Mouse (Mus musculus) layer of hippocampus, postnatal 36 days (tissue): ENCODE results near the gene Tulp2. TPM values are rescaled to one million over a fixed set of nuclear protein-coding genes. Genes with fewer than 3 reads are reported as not detected.
A peak's percentile ranks its signal among the peaks of the same experiment; 100 is the strongest.
"Not testable (repeated sequence)": the region's sequence is repeated elsewhere in the genome, so short reads cannot be mapped to it uniquely, and the experiment has no call there.

Experiments
- DNase-seq, 2 experiments: peaks; one replicate each; pipeline ENCODE4 v3.0.0; 2022
- total RNA-seq, 2 experiments: library from RNA; stranded (reverse); gene quantifications; 2 replicates each; pipeline ENCODE4 v1.2.3; 2021

Gene Tulp2
- total RNA-seq, 2 experiments from 2014 or later = not detected

DNA sequence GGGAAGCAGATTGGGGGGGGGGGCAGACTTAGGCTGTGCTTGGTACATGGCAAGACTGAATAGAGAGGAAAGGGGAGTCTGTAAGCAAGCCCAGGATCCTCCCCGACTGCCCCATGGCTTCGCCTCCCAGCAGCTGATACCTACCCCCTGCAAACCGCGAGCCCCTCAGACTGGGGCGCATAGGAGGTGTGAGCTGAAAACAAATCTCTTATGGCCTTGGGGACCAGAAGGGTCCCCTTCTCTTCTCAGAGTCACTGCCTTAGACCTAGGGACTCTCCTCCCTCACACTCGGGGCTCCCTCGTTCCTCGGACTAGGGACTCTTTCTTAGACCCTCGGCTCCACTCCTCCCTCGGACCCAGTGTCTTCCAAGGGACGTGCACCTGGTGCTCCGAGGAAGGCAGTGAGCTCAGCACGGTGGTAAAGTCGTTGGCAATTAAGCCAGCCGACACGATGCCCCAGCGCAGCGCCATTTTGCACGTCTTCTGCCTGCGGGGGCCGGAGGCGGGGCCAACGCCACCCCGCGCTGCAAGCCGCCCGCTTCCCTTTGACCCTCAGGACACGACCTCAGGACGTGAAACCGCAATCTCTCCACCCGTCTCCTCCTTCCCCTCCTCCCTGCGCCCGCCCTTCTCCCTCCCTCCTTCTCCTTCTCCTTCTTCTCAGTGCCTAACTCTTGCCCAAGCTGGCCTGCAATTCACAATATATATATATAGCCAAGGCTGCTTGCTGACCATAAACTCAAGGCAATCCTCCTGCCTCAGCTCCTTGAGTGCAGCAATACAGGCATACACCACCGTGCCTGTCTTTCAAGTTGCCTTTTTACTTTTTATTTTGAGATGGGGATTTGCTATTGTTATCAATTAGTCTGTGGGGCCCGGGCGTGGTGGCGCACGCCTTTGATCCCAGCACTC is 6.9 kb downstream of the Tulp2 start, which contains the start of gene Dhdh:
Gene Dhdh, minus strand, starts transcription at position 513 of the 912 bp plus-strand sequence.
- DNase-seq = peak; percentile 32 to 35

DNA sequence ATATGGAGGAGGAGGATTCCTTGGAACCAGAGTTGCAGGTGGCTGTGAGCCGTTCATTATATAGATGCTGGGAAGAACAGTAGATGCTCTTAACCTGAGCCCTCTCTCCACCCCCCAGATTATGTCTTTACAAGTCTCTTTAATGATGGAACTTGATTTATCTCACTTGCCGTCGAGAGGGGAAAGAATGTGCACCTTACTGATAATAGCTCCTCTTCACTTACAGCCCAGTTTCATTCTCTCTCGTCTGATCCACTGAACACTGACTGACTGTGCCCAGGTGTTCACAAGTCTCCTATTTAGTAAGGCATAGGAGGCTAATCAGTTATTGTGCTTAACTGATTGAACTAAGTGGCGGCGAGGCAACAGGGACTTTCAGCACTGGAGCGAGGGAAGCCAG is 7.9 kb downstream of the Tulp2 start:
- no peak for DNase-seq

DNA sequence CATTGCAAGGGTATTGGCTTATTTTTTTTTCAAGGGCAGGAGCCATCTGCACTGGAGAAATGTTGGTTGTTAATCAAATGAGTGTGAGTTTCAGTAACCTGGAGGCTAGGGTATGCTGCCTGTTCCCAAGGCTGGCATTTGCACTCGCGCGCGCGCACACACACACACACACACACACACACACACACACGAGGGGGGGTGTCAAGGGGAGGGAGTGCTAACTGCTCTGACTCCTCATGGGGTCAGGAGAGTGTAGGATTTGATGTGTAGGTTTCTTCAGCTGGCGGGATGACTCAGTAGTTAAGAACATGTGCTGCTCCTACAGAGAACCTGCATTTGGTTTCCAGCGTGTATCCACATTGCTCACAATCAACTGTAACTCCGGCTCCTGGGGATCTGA is 9.1 kb downstream of the Tulp2 start:
- DNase-seq = no peak

DNA sequence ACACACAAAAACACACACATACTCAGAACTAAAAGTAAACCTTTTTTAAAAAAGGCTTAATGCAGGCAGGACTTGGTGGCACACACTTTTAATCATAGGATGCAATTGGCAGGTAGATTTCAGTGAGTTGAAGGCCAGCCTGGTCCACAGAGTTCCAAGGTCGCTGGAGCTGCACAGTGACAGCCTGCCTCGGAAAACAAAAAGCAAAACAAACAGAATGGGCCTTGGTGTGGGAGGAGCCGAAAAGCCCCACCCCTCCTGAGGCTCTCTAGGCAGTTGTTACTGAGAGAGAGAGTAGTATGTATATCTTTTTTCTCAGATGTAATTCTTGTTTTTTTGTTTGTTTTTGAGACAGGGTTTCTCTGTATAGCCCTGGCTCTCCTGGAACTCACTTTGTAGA is 9.6 kb downstream of the Tulp2 start:
- DNase-seq = no peak

DNA sequence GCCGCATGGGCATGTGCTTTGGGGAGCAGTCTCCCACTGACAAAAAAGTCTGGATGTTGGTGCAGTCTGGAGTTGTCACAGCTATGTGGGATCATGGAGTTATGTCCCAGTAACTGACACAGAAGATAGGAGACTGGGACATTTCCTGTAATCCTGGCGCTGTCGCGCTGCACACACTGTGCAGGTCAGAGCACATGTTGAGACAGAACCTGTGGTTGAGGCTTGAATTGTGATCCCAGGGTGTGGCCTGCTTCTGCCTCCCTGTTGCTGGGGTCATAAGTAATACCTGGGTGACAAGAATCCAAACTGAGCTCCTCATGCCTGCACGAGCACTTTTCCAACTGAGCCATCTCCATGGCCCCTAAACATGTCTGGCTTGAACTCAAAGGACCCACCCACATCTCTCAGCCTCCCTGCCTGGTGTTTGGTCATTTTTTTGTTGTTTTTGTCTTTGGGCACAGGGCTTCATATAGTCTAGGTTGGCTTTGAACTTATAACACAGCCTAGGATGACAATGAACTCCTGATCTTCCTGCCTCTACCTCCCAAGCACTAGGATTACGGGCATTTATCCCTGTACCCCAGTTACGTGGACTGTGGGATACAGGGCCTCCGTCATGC is 10.7 kb downstream of the Tulp2 start:
- DNase-seq = no peak

DNA sequence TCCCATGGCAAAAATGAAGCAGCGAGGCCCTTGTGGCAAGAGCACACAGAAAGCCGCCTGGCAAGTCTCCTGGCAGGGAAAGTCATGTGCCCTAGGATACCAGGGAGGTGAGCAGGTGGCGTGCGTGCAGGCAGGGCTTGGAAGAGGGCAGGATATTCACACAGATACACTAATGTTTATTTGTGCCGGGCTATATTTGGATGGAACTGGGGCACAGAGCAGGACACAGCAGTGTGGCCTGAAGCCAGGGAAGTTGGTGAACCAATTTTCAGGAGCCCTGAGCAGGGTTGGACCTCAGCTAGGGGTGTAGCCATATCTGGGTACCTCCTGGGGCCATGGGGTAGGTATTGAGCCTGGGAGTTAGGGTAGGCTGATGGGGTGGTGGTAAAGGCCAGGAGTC is 11.3 kb downstream of the Tulp2 start:
- DNase-seq = no peak

DNA sequence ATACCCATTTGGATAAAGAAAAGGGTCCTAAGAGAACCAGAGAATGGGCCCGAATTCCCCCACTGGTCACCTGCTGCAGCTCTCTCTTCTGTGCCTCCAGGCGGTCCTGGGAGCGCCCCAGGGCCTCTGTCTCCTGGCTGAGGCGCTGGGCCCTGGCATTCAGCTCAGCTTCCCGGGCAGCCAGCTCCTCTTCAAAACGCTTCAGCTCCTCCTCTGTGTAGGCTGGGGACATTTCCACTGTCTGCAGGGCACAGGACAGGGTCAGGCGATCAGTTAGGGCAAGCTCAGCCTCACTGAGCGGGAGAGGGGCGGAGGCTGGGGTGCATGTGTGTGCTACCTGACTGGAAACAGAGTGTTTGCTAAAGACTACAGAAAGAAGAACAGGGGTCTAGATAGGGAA is 12.9 kb downstream of the Tulp2 start:
- no peak for DNase-seq

DNA sequence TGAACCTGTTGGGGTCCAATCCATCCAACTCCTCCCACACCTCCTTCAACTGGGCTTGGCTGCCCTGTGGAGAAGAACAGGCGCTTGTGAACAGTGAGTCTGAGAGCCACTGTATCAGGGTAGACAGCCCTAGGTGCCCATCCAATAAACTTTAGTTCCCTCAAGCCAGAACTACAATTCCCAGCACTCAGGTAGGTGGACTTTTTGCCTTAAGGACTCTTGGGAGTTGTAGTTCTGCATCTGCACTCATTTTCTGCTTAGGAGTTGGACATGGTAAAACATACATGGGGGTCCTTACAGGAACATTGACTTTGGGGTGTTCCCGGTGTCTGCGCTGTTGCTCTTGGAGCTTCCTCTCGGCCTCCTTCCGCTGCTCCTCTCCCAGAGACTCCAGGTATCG is 16.8 kb downstream of the Tulp2 start:
- no peak for DNase-seq

DNA sequence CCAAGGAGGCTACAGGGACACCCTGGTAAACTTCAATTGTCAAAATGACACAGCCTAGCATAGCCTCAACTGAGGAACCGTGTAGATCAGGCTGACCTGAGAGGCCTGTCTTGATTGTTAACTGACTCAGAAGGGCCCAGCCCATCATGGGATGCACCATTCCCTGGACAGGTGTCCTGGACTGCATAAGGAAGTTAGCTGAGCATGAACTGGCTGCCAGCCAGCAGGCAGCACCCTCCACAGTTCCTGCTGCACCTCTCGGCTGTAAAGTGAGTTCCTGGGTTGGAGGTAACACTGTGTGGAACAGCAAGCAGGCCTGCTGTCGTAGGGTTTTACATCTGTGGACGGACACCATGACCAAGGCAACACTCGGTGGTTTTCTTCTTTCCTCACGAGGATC is 25.9 kb downstream of the Tulp2 start:
- no peak for DNase-seq

DNA sequence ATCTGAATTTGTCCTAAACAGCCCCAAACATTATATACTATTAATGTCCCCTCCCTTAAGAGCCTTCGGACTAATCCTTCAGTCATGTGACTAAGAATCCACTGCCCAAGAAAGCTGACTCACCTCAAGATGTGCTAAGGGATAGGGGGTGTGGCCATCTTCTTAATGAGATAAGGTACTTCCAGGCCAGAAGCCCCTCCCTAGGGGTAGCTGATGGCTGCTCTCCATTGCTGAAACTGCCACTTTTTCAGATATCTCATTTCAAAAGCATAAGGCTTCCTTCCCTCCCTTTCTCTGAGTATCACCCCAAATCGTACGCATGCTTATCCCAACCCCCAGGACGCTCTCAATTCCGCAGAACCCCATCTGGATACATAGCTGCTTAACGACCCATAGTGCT is 26.9 kb downstream of the Tulp2 start:
- DNase-seq = no peak

DNA sequence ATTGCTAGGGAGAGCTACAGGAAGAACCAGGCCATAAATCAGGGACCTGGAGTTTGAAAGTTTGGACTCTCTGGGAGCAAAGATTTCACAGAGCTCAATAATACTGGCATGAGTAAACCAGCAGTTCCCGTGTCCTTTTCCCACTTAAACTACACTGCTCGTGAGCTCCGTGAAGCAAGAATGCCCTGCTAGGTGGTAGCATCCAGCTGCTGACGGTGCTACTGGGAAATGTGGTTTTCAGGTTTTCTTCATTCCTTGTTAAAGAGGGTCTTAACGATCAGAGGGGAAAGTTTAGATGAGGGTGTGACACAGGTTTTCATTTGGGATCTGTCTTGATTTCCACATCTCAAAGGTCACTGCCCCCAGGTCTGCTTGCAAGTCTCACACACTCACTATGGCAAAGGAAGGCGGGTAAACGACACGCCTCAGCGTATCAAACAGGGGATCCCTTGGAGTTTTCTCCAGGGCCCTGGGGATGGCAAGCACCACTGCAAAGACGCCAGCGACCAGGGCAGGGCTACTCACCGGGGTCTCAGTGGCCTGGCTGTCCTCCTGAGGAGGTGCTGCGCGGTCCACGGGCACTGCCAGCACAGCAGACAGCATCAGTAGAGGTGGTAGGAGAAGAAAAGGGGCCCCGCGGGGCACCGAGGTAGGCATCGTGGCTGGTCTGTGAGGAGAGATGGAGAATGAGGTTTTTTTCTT is 27.7 kb downstream of the Tulp2 start:
- DNase-seq = no peak

DNA sequence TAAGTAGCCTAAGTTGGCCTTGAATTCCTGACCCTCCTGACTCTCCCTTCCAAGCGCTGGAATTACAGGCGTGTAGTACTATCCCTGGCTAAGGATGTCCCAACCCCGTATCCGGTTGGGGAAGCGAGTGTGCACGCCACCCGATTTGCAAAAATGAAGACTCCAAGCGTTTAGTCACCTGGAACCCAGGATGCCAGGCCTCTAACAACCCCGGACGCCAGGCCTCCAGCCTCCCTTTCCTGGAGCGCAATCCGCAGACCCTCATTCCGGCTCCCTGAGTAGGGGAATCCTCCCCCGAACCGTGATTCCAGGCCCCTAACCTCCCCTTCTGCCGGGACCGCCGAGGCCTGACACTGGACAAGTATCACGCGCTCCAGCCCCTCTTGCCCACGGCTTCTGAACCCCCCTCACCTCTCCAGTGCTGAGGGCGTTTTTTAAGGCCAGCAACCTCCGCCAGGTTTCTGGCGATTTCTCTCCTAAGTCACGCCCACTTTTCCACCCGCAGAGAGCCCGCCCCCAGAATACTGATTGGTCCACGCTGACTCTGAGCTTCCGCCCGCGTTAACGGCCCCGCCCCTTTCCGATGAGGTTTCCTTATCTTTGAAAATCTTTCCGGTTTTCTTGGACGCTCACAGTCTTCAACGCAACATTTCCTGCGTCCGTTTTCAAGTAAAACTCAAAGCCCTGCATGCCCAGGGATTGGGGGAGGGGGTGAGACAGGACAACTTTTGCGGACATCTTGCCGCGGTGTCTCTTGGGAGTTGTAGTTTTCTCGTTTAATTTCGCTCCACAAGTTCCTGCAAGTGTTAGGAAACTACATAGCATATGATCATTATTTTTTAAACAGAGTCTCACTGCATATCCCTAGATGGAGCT is 28.5 kb downstream of the Tulp2 start, which contains the start of gene Nucb1:
Gene Nucb1, minus strand, starts transcription at position 495 of the 876 bp plus-strand sequence.
- DNase-seq = peak; percentile 88 to 89

DNA sequence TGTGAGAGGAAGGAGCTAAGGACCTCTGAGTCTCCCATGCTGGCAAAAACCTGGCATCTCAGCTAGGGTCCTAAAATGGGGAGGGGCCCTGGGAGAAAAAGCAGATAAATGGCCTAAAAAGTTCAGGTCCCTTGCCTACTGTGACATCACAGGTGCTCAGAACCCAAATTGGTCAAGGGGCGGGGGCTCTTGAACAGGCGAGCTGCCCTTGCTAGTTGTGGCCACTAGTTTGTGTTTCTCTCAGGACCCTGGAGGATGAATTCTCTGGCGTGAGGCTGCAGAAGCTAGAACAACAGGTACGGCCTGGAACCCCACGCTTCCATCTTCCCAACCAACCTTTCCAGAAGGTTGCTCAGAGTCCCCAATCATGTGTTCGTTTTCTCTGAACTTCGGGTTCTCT is 32.7 kb downstream of the Tulp2 start:
- no peak for DNase-seq

DNA sequence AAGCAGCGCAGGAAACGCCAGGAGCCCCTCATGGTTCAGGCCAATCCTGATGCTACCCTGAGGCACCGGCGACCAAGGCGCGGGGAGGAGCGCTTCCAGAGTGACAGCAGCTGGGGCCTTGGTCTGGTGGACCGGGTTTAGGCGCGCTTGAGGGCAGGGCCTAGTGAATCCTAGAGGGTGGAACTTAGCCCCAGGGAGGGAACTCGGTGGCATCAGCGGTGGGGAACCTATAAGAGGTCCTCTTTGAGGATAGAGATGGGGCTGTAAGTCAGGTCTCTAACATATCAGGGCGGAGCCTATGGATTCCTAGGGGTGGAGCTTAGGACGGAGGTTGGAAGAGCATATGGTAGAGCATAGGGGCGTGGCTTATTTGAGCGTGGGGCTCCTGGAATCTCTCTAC is 33.8 kb downstream of the Tulp2 start:
- no peak for DNase-seq

DNA sequence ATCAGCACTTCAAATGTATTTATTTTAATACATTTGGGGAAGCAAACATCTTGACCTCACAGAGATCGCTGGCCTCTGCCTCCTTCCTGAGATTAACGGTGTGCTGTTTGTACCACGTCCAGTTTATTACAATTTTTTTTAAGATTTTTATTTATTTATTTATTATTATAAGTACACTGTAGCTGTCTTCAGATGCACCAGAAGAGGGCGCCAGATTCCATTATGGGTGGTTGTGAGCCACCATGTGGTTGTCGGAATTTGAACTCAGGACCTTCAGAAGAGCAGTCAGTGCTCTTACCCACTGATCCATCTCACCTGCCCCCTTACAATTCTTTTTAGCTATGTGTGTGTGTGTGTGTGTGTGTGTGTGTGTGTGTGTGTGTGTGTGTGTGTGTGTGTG is 35.2 kb downstream of the Tulp2 start:
- not testable (repeated sequence) for DNase-seq

DNA sequence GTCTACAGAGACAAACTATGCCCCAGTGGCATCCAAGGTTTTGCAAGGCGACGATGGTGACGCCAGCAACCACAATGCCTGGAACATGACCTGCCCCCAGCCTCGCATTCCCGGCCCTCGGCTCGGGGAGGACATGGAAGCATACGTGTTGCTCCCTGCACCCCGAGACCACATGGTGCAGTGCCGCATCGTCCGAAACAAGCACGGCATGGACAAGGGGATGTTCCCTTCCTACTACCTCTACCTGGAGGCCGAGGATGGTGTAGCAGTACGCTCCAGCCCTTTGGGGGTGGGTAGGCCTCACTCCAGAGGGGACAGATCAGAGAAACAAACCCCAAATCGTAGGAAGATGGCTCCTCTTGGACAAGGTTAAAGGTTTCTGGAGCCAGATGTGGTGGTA is 36.9 kb downstream of the Tulp2 start:
- DNase-seq = no peak

DNA sequence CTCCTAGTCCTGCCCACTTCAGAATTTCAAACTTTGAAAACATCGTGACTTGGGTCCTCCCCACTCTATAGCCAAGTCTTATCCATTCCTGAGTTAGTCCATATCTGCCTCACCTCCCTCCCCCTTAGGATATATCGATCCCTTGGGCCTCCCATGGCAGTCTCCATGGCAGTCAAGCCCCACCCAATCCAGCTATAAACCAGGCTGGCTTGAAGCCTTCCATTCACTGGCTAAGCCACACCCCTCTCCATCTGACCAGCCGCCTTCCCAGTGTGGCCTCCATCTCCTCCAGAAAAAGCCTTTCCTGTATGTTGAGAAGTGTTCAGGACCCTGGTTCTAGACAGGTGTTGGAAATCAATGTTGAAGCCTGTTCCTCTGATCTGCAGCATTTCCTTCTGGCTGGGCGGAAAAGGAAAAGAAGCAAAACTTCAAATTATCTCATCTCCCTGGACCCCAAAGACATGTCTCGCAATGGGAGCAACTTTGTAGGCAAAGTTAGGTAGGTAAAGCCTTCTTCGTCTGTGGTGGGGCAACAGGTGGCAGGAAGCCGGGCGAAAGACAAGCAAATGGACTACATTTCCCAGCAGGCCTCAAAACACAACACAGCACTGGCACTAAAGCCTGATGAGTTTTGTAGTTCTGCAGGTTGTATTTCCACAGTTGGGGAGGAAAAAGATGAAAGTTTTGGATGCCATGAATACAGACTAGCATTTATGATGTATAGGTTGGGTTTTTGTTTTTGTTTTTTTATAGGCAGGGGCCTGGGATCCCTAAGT is 37.9 kb downstream of the Tulp2 start:
- no peak for DNase-seq

DNA sequence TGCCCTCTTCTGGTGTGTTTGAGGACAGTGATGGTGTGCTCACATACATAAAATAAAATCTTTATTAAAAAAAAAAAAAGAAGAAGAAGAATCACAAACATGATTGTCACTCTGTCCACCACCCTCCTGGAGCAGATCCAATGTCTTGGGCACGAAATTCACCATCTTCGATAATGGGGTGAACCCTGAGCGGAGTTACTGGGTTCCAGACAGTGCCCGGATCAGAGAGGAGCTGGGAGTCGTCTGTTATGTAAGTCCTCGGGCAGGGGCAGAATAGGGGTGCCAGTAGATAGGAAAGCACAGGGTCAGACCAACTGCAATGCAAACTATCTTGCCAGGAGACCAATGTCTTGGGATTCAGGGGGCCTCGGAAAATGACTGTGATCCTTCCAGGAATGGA is 38.9 kb downstream of the Tulp2 start:
- DNase-seq = no peak

DNA sequence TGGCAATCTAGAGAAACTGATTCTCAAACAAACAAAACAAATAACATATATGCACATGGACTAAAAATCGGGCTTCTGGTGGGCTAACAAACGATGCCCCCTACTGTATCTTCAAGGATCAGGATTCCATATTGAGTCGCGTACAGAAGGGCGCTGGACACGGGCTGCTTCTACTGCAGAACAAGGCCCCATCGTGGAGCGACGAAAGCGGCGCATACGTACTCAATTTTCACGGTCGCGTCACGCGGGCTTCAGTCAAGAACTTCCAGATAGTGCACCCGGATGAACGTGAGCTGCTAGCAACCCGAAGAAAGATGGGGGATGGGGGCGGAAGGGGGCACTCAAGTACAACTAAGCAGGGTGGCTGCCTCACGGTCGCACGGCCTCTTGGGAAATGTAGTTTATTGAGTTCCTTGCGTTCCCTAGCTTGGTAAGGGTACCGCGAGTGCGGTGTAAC is 40.1 kb downstream of the Tulp2 start:
- peak; percentile 86 to 87 for DNase-seq

DNA sequence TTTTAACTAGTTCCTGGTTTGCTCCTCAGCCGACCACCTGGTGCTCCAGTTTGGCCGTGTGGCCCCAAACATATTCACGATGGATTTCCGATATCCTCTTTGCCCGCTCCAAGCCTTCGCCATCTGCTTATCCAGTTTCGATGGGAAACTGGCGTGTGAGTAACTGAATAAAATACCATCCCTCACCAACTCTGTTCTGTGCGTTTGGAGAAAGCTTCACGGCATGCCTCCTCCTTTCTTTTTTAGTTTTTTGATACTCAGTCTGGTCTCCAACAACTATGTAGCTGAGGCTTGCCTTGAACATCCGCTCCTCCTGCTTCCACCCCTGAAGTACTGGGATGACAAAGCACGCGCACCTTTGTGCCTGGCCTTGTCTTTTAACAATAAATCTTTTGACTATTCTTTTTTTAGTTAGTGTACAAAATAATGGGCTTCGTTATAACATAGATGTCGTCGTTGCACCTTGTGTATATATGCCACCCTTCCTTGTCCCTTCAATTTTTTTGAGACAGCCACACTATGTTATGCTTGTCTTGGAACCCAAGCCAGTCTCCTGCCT is 40.6 kb downstream of the Tulp2 start:
- no peak for DNase-seq
